Mouse (Mus musculus): Measurements from ENCODE around the gene Fyn.

GRCm38 (mm10) chr10:39520123-39520989 lies 151.7 kb downstream of the Fyn start:
- TF ChIP-seq CTCF (IDR thresholded peaks at IDR 0.05; ENCODE audit: low read depth) = peak; percentile 76
- no peak for TF ChIP-seq EP300 (IDR thresholded peaks at IDR 0.05; ENCODE audit: low read depth)
